Mouse (Mus musculus): ENCODE data around the gene Wfdc3.
"Not testable (repeated sequence)": the region's sequence is repeated elsewhere in the genome, so short reads cannot be mapped to it uniquely, and the experiment has no call there.

The Wfdc3 gene

DNA sequence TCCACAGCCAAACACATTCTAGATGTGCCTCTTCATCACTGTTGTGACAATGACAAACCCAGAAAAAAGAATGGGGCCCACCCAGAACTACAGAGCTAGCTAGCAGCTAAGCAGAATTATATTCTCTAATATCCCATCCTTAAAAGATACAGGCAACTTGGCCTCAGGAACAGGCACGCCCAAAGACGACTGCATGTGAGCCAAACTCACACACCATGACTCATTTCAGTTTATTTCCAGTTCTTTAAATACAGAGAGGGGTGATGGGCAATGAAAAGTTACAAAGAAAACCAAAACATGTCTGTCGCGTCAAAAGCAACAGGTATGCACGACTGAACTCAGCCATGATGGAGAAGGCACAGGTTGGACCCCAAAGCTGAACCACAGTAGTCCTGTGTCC, 10.3 kb downstream of the Wfdc3 start:
- DNase-seq = no peak

DNA sequence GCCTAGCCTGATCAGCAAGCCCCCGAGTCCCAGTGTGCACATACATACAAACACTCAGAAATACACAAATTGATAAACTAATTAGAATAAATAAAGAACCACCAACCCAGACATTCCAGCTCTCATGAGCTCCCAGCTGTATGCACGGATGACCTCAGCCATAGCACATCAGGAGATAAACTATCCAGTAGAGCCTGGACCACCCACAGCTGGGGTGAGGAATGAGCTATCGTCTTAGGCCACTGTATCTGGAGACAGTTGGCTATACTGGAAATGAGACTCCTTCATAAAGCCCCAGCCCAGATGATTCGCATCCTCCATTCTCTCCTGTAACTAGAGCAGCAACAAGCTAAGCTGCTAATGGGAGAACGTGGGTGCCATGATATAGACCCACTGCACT, 10.9 kb downstream of the Wfdc3 start:
- DNase-seq = no peak

DNA sequence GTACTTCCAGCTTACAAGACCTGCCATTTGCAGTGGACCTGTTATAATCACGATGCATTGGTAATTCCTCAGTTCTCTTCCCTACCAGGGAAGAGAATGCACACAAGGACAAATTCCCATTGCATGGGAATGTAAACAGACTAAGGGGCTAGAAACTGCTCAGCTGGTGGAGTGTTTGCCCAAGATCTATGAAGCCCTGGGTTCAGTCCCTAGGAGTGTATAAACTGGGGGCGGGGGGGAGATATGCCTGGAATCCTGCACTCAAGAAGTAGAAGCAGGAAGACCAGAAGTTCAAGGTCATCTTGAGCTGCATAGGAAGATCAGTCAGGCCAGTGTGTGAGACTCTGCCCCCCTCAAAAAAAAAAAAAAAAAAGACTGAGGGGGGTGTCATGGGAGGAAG, 12.5 kb downstream of the Wfdc3 start:
- DNase-seq = no peak

GRCm38 (mm10) chr2:164731719-164732118, 14.0 kb downstream of the Wfdc3 start:
- DNase-seq = no peak

GRCm38 (mm10) chr2:164725895-164726619, 19.7 kb downstream of the Wfdc3 start:
- DNase-seq = peak; percentile 80

DNA sequence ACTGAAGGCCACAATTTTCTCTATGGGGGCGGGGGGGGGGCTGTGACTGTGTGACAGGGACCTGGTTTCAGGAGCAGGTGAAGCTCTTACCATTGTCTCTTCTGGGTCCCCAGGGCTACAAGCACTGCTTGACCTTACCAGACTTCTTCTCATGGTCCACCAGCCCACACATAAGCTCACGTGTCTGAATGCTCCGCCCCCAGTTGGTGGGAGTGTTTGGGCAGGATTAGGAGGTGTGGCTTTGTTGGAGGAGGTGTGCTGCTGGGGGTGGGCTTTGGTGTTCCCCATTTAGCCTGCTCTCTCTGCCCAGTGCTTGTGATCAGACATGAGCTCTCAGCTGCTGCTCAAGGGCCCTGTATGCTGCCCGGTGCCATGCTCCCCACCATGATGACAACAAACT, 22.5 kb downstream of the Wfdc3 start:
- no peak for DNase-seq

GRCm38 (mm10) chr2:164716194-164716786, 29.4 kb downstream of the Wfdc3 start:
- DNase-seq = not testable (repeated sequence)

- no peak for DNase-seq
Measured at GRCm38 (mm10) chr2:164715005-164715404, 30.7 kb downstream of the Wfdc3 start, which contains the start of gene Spint5. Gene Spint5, plus strand, starts transcription at chr2:164715305.

DNA sequence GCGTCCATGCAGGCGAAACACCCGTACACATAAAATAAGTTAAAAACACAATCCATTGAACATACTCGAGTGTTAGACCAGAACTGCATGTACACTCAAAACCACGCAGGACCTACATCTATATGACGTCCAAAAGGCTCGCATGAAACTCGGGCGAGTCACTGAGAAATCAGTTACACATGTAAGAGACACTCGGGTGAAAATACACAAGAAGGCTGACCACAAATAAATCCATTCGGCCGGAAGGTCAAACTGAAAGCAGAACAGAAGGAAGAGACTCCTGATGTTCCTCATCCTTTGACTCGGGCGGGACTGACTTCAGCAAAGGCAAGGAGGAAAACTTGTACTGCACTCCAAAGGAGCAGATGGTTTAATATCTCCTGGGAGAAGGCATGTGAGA, 39.7 kb downstream of the Wfdc3 start:
- no peak for DNase-seq

DNA sequence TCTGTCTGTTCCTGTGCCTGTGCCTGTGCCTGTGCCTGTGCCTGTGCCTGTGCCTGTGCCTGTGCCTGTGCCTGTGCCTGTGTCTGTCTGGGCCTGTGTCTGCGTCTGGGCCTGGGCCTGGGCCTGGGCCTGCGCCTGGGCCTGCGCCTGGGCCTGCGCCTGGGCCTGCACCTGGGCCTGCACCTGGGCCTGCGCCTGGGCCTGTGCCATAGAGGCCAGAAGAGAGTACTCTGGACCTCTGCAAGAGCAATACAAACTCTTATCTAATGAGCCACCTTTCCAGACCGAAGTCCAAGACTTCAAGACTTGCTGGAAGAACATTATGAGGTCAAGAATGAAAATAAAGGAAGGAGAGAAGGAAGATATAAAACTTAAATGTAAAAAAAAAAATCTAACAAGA, 40.4 kb downstream of the Wfdc3 start:
- no peak for DNase-seq

DNA sequence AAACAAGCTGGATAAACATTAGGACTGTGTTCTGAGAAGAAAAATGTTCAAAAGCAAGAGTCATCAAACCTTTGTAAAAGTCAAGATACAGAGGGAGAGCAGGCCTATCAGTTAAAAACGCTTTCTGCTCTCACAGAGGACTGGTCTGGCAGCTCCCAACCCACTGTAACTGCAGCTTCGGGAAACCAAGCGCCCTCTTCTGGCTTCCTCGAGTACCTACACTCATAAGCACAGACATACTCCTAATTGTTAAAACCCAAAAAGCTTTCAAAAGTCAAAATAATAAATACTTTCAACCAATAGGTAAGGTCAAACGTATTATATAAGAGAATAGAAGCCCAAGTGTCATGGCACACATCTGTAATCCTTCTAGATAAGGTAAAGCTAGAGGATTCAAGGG, 41.5 kb downstream of the Wfdc3 start:
- DNase-seq = no peak

DNA sequence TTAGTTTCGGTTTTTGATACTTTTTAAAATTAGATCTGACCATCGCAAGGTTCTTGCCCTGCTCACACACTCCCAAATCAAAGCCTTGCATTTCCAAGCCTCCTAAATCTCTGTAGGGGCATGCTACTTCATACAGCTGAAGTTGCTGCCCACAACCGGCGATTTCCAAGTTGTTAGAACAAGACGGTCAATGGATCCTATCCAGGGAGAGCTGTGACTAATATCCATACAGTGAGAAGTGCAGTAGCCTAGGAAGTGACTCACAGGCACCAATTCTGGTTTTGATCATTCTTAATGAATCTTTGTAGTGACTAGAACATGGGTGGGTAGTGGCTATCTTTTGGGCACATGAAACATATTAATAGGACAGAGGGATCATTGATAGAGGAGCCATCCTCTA, 44.0 kb downstream of the Wfdc3 start:
- DNase-seq = no peak

DNA sequence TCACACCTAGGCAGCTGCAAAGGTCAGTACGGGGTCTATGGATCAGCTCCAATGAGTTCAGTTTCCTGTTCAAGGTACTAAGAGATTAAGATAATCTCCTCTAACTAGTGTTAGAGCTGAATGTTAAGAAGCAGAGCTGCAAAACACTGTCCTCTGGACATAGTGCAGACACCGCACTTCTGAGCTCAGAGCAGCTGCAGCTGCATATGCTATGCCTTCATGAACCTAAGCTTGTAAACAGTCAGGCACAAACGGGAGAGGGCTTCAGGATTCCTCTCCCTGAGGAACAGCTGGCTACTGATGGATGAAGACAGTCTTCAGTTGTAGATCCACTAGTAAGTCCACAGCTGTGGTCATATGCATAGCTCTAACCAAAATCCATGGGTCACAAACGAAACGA, 44.8 kb downstream of the Wfdc3 start:
- no peak for DNase-seq

- no peak for DNase-seq
Measured at GRCm38 (mm10) chr2:164698201-164698600, 47.5 kb downstream of the Wfdc3 start, which contains the start of gene Spint4. Gene Spint4, plus strand, starts transcription at chr2:164698501.

DNA sequence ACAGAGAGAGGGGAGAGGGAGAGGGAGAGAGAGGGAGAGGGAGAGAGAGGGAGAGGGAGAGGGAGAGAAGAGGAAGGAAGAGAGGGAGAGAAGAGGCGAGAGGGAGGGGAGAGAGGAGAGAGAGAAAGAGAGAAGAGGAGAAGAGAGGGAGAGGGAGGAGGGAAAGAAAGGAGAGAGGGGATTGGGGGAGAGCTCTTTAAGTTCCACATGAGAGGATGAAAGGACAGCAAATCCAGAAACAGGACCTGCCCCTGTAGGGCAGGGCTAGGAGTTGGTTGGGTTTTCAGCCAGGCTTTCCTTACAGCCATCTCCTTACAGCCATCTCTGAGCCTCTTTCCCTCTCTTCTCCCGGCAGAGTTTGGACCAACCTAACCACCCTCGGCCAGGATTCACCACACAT, 60.9 kb downstream of the Wfdc3 start, which contains the start of gene Wfdc13:
Gene Wfdc13 (plus strand): TSS at position 301 of the 400 bp plus-strand sequence.
- no peak for DNase-seq
